Mouse (Mus musculus): ENCODE data around the gene Ttll9. TPM values are rescaled to one million over a fixed set of nuclear protein-coding genes. Genes with fewer than 3 reads are reported as not detected.

Ttll9 gene
- polyA plus RNA-seq (2012; rRNA removed): 4.9 and 5.0 TPM in 2 replicates

GRCm38 (mm10) chr2:152962091-152962793, at the start of gene Ttll9:
Gene Ttll9, plus strand, starts transcription at chr2:152962485.

GRCm38 (mm10) chr2:152933048-152933447, 29.2 kb upstream of the Ttll9 start, which contains the start of gene Foxs1:
Gene Foxs1, minus strand, starts transcription at chr2:152933208.

GRCm38 (mm10) chr2:152951065-152951849, 11.0 kb upstream of the Ttll9 start, which contains the start of gene Dusp15:
Gene Dusp15, minus strand, starts transcription at chr2:152951698.

GRCm38 (mm10) chr2:153014758-153015593, 52.7 kb downstream of the Ttll9 start, which contains the start of gene Pdrg1:
Gene Pdrg1, minus strand, starts transcription at chr2:153015427.

GRCm38 (mm10) chr2:153031126-153032082, 69.1 kb downstream of the Ttll9 start, which contains the start of gene Xkr7:
Gene Xkr7, plus strand, starts transcription at chr2:153031852.

Other genes with a start within 250 kb of the Ttll9 start
- gene Id1, start 226.2 kb upstream of the Ttll9 start, polyA plus RNA-seq (2012; rRNA removed): 133 and 168 TPM in 2 replicates
- 3.8 and 5.3 TPM in 2 replicates for gene Cox4i2, start 208.3 kb upstream of the Ttll9 start, polyA plus RNA-seq (2012; rRNA removed)
- 93.5 and 103 TPM in 2 replicates for gene Bcl2l1, start 130.8 kb upstream of the Ttll9 start, polyA plus RNA-seq (2012; rRNA removed)
- 31.7 and 43.4 TPM in 2 replicates for gene Tpx2, start 114.5 kb upstream of the Ttll9 start, polyA plus RNA-seq (2012; rRNA removed)
- 0.13 TPM in 1 of 2 replicates, not detected in the other for gene Mylk2, start 51.1 kb upstream of the Ttll9 start, polyA plus RNA-seq (2012; rRNA removed)
- 3.0 and 3.1 TPM in 2 replicates for gene Foxs1, start 29.3 kb upstream of the Ttll9 start, polyA plus RNA-seq (2012; rRNA removed)
- 19.2 and 19.9 TPM in 2 replicates for gene Dusp15, start 10.8 kb upstream of the Ttll9 start, polyA plus RNA-seq (2012; rRNA removed)
- 134 and 148 TPM in 2 replicates for gene Pdrg1, start 52.9 kb downstream of the Ttll9 start, polyA plus RNA-seq (2012; rRNA removed)
- gene Xkr7, start 69.4 kb downstream of the Ttll9 start, polyA plus RNA-seq (2012; rRNA removed): 9.0 and 10.0 TPM in 2 replicates
- gene Ccm2l, start 103.5 kb downstream of the Ttll9 start, polyA plus RNA-seq (2012; rRNA removed): 8.8 and 9.1 TPM in 2 replicates
- 2.2 and 3.8 TPM in 2 replicates for gene Hck, start 146.0 kb downstream of the Ttll9 start, polyA plus RNA-seq (2012; rRNA removed)
- gene Tm9sf4, start 198.8 kb downstream of the Ttll9 start, polyA plus RNA-seq (2012; rRNA removed): 56.4 and 64.6 TPM in 2 replicates

Data from central nervous system, embryonic 14 days (tissue).